Mouse (Mus musculus): ENCODE data around the gene Xndc1. TPM values are rescaled to one million over a fixed set of nuclear protein-coding genes. Genes with fewer than 3 reads are reported as not detected.

Xndc1 gene
- polyA plus RNA-seq, 1 experiment, result 21.5 TPM

DNA sequence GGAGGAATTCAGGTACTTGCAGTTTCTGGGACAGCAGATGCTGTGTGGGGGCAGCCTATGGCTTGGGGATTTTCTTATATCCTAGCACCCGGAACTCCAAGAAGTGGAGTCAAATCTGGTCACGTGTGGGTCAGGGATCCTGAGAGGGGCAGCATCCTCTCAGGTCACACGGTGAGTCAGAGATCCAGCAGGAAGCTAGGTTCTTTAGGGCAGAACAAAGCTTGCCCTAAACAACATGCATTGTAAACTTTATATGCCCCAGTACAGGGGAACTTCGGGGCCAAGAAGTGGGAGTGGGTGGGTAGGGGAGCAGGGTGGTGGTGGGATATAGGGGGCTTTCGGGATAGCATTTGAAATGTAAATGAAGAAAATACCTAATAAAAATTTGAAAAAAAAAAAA is 35.6 kb downstream of the Xndc1 start:
- DNase-seq (ENCODE audit: low read depth in 1 of 2, low spot score in 2 of 2), result no peak
- no peak for TF ChIP-seq CTCF (IDR thresholded peaks at IDR 0.05; ENCODE audit: extremely low read depth, insufficient read depth, insufficient read length, insufficient replicate concordance)
- no peak for TF ChIP-seq POLR2A (IDR thresholded peaks at IDR 0.05; ENCODE audit: low read depth, low read length)
- H3K4me3 ChIP-seq (ENCODE audit: extremely low read depth, insufficient read depth, insufficient read length), result no peak overlapping the region
- H3K27me3 ChIP-seq (ENCODE audit: control insufficient read depth, insufficient read depth, low read length), result no peaks in the 10 kb centered on the region
- H3K27ac ChIP-seq (ENCODE audit: insufficient read depth, low read length), result no peak overlapping the region
- H3K36me3 ChIP-seq (ENCODE audit: control insufficient read depth, insufficient read depth, low read length), result no peaks in the 10 kb centered on the region
- 84% methylated on average over 5 of the region's 5 CpGs for whole genome bisulfite sequencing
- H3K4me1 ChIP-seq (ENCODE audit: control insufficient read depth, insufficient read depth, insufficient read length), result peaks cover 8% of the 10 kb centered on the region; the same call in 1 of the 2 replicates

DNA sequence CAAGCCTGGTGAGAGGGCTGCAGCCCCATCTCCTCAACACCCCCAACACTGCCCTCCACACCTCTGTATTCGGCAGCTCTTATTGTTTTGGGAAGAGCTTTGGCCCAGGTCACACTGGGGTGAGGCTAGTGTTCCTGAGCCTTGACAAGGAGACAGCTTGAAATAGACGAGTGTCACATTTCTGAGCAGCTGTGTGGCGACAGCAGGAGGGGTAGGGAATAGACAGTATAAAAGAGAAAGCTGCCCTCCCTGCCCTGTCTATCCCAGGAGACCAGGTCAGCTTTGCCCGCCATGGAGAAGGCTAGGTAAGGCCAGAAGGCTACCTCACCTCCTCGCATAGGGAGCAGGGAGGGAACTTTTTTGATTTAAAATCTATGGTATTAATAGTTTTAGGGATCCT is 36.2 kb downstream of the Xndc1 start, which contains the start of gene Art1:
Art1 (plus strand) TSS at position 257 of the 400 bp plus-strand sequence.
- DNase-seq (ENCODE audit: low read depth in 1 of 2, low spot score in 2 of 2), result no peak
- Histone ChIP-seq H3K27ac (ENCODE audit: insufficient read depth, low read length) (no peak within 1 kb of the TSS), H3K36me3 (ENCODE audit: control insufficient read depth, insufficient read depth, low read length) (no peaks in the 10 kb centered on the region), H3K27me3 (ENCODE audit: control insufficient read depth, insufficient read depth, low read length) (no peaks in the 10 kb centered on the region), H3K4me1 (ENCODE audit: control insufficient read depth, insufficient read depth, insufficient read length) (peaks cover 8% of the 10 kb centered on the region; the same call in 1 of the 2 replicates), H3K4me3 (ENCODE audit: extremely low read depth, insufficient read depth, insufficient read length) (no peak within 1 kb of the TSS)
- 82% methylated on average over 5 of the region's 5 CpGs for WGBS
- TF ChIP-seq POLR2A (IDR thresholded peaks at IDR 0.05; ENCODE audit: low read depth, low read length) (no peak), CTCF (IDR thresholded peaks at IDR 0.05; ENCODE audit: extremely low read depth, insufficient read depth, insufficient read length, insufficient replicate concordance) (no peak)

DNA sequence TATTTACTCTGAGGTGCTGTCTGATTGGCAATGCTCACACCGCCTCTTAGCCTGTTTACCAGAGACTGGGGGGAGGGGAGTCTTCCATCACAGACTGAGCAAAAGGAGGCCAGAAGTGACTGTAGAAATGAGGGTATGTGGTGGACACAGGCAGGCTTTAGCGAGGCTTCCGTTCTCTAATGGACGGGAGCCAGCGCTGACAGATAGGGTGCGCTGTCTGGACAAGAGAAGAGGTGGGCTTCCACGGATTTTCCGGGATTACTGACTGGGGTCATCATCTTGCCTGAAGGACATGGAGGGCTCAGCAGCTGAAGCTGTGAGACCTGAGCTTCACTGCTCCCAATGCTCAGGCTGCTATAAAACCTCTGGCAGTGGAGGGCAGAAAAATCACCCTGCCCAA is 36.9 kb downstream of the Xndc1 start:
- H3K36me3 ChIP-seq (ENCODE audit: control insufficient read depth, insufficient read depth, low read length), result no peaks in the 10 kb centered on the region
- H3K4me3 ChIP-seq (ENCODE audit: extremely low read depth, insufficient read depth, insufficient read length), result no peak overlapping the region
- no peak for DNase-seq (ENCODE audit: low read depth in 1 of 2, low spot score in 2 of 2)
- H3K27ac ChIP-seq (ENCODE audit: insufficient read depth, low read length), result no peak overlapping the region
- no peaks in the 10 kb centered on the region for H3K27me3 ChIP-seq (ENCODE audit: control insufficient read depth, insufficient read depth, low read length)
- H3K4me1 ChIP-seq (ENCODE audit: control insufficient read depth, insufficient read depth, insufficient read length), result peaks cover 13% of the 10 kb centered on the region
- TF ChIP-seq CTCF (IDR thresholded peaks at IDR 0.05; ENCODE audit: extremely low read depth, insufficient read depth, insufficient read length, insufficient replicate concordance) (no peak), POLR2A (IDR thresholded peaks at IDR 0.05; ENCODE audit: low read depth, low read length) (no peak)
- 88% methylated on average over 8 of the region's 8 CpGs for WGBS

DNA sequence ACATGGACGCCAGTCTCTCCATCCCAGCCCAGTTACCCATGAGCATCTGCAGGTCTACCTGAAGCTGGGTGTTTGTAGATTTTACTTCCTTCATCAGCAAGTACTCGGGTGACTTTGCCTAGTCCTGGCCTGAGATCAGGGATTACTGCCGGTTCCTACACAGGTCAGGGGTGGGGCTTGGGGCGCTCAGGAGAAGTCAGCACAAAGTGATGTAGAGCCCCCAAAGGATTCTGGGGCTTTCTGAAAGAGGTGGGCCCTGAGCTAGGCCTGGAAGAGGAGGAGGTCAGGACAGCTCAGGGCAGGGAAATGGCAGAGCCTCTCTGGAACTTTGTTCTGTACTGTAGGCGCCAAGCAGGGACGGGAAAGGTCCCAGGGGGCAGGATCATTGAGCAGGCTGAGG is 37.4 kb downstream of the Xndc1 start:
- Histone ChIP-seq H3K36me3 (ENCODE audit: control insufficient read depth, insufficient read depth, low read length) (no peaks in the 10 kb centered on the region), H3K4me3 (ENCODE audit: extremely low read depth, insufficient read depth, insufficient read length) (no peak overlapping the region), H3K27ac (ENCODE audit: insufficient read depth, low read length) (no peak overlapping the region), H3K4me1 (ENCODE audit: control insufficient read depth, insufficient read depth, insufficient read length) (peaks cover 13% of the 10 kb centered on the region), H3K27me3 (ENCODE audit: control insufficient read depth, insufficient read depth, low read length) (no peaks in the 10 kb centered on the region)
- no peak for DNase-seq (ENCODE audit: low read depth in 1 of 2, low spot score in 2 of 2)
- TF ChIP-seq POLR2A (IDR thresholded peaks at IDR 0.05; ENCODE audit: low read depth, low read length) (no peak), CTCF (IDR thresholded peaks at IDR 0.05; ENCODE audit: extremely low read depth, insufficient read depth, insufficient read length, insufficient replicate concordance) (no peak)
- WGBS, result 78% methylated on average over 6 of the region's 6 CpGs

DNA sequence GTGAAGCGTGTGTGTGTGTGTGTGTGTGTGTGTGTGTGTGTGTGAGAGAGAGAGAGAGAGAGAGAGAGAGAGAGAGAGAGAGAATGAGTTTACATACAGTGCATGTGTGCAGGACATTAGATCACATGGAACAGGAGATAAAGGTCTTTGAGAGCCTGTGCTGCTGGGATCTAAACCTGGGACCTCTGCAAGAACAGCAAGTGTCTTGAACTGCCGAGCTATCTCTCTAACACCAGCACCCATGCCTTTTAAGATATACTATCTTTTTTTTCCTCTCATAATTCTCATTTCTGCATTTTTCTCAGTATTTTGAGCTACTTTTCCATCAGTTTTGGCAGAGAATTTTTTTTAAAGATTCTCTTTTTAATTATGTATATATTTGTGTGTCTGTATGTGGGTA is 38.2 kb downstream of the Xndc1 start:
- H3K4me3 ChIP-seq (ENCODE audit: extremely low read depth, insufficient read depth, insufficient read length), result no peak overlapping the region
- H3K4me1 ChIP-seq (ENCODE audit: control insufficient read depth, insufficient read depth, insufficient read length), result peaks cover 13% of the 10 kb centered on the region
- WGBS, result 80% methylated on average over 2 of the region's 2 CpGs
- H3K27ac ChIP-seq (ENCODE audit: insufficient read depth, low read length), result no peak overlapping the region
- no peaks in the 10 kb centered on the region for H3K36me3 ChIP-seq (ENCODE audit: control insufficient read depth, insufficient read depth, low read length)
- TF ChIP-seq POLR2A (IDR thresholded peaks at IDR 0.05; ENCODE audit: low read depth, low read length), result no peak
- TF ChIP-seq CTCF (IDR thresholded peaks at IDR 0.05; ENCODE audit: extremely low read depth, insufficient read depth, insufficient read length, insufficient replicate concordance), result no peak
- no peaks in the 10 kb centered on the region for H3K27me3 ChIP-seq (ENCODE audit: control insufficient read depth, insufficient read depth, low read length)
- no peak for DNase-seq (ENCODE audit: low read depth in 1 of 2, low spot score in 2 of 2)

DNA sequence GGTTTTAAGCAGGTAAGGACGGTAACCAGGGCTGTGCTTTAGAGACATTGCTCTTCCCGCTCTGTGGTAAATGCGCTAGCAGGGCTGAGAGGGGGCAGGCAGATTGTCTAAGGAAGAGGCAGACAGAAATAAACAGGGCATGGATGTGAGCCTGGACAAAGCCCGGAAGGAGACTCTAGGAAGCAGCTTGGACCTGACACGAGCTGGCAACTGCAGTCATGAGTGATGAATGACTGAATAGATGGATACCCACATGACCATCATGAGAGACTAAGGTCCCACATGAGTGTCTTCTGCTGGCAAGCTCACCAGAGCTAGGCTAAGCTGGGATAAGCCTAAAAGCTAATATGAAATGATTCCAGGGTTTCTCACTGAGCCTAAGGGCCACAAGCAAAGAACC is 38.8 kb downstream of the Xndc1 start:
- WGBS, result 78% methylated on average over 5 of the region's 5 CpGs
- TF ChIP-seq POLR2A (IDR thresholded peaks at IDR 0.05; ENCODE audit: low read depth, low read length), result no peak
- no peak for DNase-seq (ENCODE audit: low read depth in 1 of 2, low spot score in 2 of 2)
- H3K27ac ChIP-seq (ENCODE audit: insufficient read depth, low read length), result no peak overlapping the region
- H3K27me3 ChIP-seq (ENCODE audit: control insufficient read depth, insufficient read depth, low read length), result no peaks in the 10 kb centered on the region
- H3K36me3 ChIP-seq (ENCODE audit: control insufficient read depth, insufficient read depth, low read length), result no peaks in the 10 kb centered on the region
- no peak overlapping the region for H3K4me3 ChIP-seq (ENCODE audit: extremely low read depth, insufficient read depth, insufficient read length)
- H3K4me1 ChIP-seq (ENCODE audit: control insufficient read depth, insufficient read depth, insufficient read length), result peaks cover 13% of the 10 kb centered on the region

DNA sequence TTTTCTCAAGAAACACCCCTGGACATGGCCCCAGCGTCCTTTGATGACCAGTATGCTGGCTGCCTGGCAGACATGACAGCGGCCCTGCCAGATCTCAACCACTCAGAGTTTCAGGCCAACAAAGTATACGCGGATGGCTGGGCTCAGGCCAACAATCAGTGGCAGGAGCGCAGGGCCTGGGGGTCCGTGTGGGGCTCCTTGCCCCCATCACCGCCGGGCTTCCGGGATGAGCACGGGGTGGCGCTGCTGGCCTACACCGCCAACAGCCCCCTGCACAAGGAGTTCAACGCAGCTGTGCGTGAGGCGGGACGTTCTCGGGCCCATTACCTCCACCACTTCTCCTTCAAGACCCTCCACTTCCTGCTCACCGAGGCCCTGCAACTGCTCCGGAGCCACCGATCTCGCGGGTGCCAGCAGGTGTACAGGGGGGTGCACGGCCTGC is 41.4 kb downstream of the Xndc1 start:
- 28% methylated on average over 22 of the region's 23 CpGs for WGBS
- Histone ChIP-seq H3K27ac (ENCODE audit: insufficient read depth, low read length) (no peak overlapping the region), H3K4me3 (ENCODE audit: extremely low read depth, insufficient read depth, insufficient read length) (peak overlapping the region; percentile 16; the same call in 1 of the 2 replicates), H3K27me3 (ENCODE audit: control insufficient read depth, insufficient read depth, low read length) (no peaks in the 10 kb centered on the region), H3K36me3 (ENCODE audit: control insufficient read depth, insufficient read depth, low read length) (no peaks in the 10 kb centered on the region), H3K4me1 (ENCODE audit: control insufficient read depth, insufficient read depth, insufficient read length) (peaks cover 4% of the 10 kb centered on the region; the same call in 1 of the 2 replicates)
- TF ChIP-seq POLR2A (IDR thresholded peaks at IDR 0.05; ENCODE audit: low read depth, low read length), result no peak
- TF ChIP-seq CTCF (IDR thresholded peaks at IDR 0.05; ENCODE audit: extremely low read depth, insufficient read depth, insufficient read length, insufficient replicate concordance), result no peak
- no peak for DNase-seq (ENCODE audit: low read depth in 1 of 2, low spot score in 2 of 2)
